Mouse (Mus musculus): Measurements from ENCODE around the gene Nos2.
"Not testable (repeated sequence)": the region's sequence is repeated elsewhere in the genome, so short reads cannot be mapped to it uniquely, and the experiment has no call there.

Gene Nos2

DNA sequence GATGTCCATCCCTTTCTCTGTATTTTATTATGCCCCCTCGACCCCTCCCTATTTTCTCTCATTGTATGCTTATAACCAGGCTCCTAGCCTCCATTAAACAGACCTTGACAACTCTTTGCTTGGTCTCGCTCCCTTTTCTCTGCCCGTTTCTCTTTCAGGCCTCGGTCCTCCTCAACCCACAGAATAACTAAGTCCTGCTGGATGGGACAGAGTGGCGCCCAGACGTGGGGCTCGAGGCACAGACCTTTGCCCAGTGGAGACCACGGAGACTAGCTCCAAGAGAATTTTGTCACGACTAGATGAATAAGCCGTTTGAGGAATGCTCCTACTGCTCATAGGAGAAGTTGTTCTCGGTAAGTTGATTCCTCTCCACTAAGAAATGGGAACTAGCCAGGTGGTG lies 68.6 kb downstream of the Nos2 start:
- not testable (repeated sequence) for DNase-seq (ENCODE audit: low read depth, low spot score)

DNA sequence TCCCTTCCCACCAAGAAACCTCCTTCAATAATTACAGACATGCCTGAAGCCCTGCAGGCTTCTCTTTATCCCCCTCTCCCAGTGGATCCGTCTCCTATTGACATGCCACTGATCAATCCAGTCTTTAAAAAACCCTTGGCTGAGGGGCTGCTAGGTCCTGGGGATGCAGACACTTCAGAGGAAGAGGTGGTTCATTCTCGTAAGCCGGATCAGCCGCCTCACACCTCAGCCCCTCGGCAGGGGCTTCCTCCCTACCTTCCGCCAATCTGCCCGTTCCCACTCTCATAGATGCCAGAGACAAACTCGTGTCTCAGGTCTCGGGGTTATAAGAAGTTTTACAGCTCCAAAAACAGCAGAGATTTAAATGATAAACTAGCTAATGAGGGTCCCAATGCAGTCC lies 69.5 kb downstream of the Nos2 start:
- no peak for DNase-seq (ENCODE audit: low read depth, low spot score)

DNA sequence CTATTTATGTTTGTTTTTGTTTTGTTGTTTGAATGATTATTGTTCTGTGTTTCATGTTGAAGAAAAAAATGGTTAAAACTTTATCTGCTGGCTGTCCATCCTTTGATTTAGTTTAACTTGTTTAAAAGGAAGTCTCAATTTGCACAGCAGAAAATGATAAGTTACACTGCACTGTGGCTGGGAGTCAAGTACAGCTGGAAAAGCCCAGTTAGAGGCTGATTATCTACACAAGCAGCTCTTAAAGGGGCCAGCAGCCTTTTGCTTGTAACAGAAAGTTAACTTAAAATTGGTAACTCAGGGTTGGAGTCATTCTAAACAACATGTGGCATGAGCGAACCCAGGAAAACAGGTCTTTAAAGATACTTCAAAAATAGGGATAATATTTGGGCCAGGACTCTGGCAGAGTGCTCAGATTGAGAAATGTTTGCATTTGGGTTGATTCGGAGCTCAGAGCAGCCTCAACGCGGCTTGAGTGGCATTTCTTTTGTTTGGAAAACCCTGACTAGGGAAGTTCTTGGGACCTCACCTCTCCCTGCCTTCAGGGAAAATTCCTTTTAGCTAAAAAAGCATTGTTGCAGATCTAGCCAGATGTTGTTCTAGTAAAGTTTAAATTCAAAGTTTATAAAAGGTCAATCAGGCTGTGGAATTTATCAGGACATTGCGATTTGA lies 70.4 kb downstream of the Nos2 start:
- DNase-seq (ENCODE audit: low read depth, low spot score), result not testable (repeated sequence)

DNA sequence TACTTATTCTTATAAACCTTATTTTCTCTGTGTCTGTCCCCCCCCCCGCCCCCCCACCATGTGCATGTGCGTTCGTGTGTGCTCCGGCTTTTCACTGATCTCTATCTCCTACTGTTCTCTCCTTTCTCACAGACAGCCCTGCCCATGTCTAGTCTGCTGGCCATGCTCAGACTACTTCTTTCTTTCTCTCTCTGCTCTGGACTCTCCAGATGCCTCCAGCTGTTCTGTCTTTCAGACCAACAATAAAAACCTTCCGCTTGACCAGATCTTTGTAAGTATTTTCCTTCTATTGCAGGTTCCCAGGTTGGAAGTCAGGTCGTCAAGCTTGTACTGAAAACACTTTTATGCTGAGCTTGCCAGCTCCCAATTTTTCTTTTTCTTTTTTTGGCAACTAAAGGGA lies 78.5 kb downstream of the Nos2 start:
- no peak for DNase-seq (ENCODE audit: low read depth, low spot score)

DNA sequence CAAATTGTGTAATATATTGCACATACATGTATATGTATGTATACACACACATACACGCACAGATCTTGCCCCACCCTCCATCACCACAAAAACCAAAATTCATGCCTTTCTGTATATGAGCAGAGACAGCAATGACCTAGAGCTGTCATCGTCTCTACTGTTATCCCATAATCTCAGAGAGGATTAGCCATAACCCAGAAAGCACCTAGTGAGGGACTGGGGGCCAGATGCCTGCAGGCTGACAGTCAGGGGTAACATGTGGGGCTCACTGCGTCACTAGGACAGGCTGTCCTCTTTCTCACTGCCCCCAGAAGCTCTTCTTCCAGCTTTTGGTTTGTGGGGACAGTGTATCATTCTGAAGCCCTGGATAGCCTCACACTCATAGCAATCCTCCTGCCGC lies 81.3 kb downstream of the Nos2 start:
- no peak for DNase-seq (ENCODE audit: low read depth, low spot score)

DNA sequence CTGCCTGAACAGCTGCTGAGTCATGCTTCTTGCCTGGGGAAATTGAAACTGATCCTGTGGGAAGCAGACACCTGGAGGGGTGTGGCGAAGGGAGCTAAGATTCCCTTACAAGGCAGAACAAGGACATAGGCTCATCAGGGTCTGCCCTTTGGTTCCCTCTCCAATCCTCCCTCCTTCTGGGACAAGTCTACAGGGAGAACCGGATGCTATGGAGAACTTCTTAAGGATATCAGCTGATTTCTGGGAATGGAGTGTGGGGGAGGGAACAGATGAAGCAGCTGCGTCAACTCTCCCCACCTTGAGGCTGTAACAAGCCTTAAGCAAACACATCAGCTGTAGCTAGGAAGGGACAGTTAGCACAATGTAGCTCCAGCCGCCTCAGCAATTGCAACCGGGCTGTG lies 82.0 kb downstream of the Nos2 start:
- no peak for DNase-seq (ENCODE audit: low read depth, low spot score)

DNA sequence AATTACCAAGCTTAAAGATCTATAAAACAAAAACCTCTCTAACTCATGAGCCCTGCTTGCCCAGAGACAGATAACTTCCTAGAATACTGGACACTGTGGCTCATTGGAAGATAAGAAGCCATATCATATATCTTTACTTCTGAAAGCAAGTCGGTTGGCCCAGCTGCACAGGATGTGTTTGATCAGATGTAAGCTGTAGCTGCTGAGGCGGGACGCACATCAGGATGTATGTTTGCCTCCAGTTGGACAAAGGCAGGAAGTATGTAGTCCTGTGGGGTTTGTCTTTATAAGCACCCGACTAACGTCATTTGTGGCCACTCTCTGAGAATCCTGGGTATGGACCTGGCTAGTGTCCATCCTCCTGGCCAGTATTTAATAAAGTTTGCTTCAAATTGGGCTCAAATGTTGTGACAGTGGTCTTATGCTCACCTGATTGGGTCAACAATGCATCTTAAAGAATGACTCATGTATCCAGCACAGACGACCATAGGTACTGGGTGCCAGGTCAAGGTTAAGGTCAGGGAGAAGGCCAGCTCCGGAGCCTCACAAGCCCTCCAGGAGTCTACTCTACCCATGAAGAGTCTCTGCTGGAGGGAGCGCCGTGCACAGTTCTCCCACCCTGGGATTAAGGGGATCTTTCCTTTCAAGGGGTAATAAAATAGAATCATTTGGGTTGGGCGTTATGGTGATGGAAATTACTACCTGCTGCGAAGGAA lies 82.6 kb downstream of the Nos2 start:
- no peak for DNase-seq (ENCODE audit: low read depth, low spot score)

DNA sequence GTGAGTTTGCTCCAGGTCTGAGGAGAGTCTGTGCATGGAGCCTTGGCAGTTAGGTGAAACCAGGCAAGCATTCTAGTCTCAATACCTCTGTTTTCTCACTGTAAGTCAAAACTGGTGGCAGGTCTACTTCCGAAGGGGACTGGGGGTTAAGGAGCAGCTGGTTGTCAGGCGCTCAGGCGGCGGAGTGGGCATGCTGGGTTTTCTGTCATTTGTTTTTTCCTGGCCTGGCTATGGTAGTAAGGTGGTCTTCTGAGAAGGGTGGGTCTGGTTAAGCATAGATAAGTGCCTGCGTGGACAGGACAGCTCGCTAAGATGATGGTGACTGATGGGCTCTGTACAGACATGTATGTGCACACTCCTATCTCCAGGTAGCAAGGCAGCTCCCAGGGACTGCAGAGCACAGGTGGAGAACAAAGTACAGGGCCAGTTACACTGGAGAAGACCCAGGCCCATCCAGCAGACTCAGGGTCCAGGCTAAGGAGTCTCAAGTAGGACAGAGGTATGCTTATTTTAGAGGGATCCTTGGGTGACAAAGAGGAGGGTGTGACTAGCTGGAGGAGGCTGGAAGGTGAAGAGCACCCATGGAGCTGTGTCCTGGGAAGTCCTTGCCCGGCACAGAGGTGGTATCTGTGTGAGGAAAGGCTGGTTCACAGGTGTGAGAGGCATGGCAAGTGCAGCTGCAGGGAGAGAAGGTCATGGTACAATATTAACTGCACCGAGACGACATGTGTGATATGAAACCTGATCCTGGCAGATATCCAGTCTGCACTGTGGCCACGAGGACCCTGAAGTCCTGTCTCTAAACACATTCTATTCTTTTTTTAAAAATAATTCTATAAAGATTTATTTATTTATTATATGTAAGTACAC lies 83.4 kb downstream of the Nos2 start:
- no peak for DNase-seq (ENCODE audit: low read depth, low spot score)

DNA sequence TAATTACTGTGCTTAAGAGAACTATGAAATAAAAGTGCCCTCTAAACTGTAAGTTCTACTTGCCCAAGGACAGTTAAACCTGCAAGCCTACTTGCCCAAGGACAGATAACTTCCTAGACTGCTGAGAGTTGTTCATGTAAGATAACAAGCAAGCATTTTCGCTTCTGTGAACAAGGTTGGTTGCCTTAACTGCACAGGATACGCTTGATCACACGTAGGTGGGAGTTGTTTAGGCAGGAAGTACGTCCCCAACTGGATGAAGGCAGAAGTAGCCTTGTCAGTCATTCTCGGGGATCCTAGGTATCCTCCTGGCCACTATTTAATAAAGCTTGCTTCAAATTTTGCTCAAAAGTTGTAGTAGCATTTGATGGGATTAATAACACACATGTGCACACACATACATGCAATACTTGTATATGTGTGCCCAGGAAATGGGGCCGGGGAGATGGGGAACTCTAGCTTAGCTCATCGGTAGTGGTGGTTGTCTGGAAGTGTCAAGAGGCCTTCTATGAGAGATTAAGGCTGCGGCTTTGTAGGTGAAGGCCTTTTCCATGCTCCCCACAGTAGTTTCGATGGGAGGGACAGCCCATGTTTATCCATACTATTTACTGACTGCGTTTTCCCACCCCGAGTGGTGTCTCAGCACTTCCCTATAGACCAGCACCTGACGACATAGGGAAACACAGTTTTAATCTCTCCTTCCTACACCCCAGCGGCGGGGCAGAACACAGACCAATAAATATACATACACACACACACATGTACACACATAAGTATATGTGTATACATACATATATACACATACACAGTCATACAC lies 85.2 kb downstream of the Nos2 start:
- DNase-seq (ENCODE audit: low read depth, low spot score), result no peak

DNA sequence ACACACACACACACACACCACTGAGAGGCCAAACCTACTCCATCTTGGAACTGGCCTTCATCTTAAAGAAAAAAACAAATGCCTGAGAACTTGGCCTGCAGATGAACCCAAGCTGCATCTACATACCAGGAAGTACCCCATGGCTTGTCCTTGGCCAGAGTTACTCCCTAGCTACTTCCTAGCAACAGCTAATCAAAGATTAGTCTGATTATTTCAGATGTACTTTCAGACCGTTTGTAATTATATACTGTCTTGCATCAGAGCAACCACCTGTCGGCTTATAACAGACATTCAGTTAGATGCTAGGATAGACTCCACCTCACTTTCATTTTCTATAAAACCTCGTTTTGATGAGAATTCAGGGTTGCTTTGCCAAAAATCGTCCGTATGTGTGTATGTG lies 85.8 kb downstream of the Nos2 start:
- no peak for DNase-seq (ENCODE audit: low read depth, low spot score)

DNA sequence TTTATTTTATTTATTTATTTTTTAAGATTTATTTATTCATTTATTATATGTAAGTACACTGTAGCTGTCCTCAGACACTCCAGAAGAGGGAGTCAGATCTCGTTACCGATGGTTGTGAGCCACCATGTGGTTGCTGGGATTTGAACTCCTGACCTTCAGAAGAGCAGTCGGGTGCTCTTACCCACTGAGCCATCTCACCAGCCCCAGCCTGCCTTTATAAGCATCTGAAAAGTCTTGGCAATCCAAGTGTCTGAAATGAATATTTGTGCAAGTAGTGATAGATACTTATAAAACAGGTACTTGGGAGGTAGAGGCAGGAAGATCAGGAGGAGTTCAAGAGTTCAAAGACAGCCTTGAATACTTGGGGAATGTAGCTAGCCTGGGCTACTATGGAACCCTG lies 86.8 kb downstream of the Nos2 start:
- DNase-seq (ENCODE audit: low read depth, low spot score), result not testable (repeated sequence)

DNA sequence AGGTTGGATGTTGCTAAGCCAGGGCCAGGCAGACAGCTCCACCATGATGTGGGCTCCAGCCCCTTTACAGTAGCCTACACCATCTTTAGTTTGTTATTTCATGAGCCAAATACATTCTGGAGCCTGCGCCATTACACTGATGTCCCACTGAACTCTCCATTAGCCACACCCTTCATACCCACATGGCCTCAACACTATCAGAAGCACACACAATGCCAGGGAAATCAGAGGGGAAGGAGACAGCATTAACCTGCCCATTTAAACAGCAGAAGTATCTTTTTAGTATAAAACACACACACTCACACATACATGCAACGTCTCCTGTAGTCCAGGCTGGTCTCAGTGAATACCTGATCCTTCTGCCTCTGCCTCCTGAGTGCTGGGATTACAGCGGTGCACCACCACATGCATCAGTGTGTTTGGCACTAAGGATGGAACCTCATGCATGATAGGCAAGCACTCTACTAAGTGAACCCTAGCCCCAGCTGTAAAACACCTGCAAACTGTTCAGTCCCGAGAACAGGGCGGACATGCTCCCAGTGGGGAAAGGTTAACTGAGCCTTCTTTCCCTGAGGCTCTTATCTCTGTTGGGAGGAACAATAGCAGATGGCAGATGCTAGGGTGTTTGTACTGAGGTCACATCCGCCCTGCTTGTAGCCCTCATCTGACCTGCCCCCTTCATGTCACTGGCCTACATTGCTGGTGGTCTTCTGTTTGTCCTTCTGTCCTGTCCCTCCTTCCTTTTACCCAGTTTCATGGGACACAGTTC lies 87.6 kb downstream of the Nos2 start:
- DNase-seq (ENCODE audit: low read depth, low spot score), result no peak

DNA sequence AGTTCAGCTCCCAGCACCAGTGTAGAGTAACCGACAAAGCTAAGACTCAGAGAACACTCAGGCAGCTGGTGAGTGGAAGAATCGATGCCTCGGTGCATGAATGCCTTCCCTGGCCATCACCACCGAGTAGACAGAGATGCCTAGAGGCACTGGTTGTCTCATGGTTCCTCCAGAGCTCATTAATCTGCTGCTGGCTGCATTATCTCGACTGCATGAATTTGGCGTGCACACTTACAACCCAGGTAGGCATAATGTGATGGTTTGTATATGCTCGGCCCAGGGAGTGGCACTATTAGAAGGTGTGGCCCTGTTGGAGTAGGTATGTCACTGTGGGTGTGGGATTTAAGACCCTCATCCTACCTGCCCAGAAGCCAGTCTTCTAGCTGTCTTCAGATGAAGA lies 88.3 kb downstream of the Nos2 start:
- DNase-seq (ENCODE audit: low read depth, low spot score), result no peak

Measured in brain, embryonic 18.5 days (tissue).